Comparison of ENCODE assay signal across 9 mouse cellular contexts in the genomic region with DNA sequence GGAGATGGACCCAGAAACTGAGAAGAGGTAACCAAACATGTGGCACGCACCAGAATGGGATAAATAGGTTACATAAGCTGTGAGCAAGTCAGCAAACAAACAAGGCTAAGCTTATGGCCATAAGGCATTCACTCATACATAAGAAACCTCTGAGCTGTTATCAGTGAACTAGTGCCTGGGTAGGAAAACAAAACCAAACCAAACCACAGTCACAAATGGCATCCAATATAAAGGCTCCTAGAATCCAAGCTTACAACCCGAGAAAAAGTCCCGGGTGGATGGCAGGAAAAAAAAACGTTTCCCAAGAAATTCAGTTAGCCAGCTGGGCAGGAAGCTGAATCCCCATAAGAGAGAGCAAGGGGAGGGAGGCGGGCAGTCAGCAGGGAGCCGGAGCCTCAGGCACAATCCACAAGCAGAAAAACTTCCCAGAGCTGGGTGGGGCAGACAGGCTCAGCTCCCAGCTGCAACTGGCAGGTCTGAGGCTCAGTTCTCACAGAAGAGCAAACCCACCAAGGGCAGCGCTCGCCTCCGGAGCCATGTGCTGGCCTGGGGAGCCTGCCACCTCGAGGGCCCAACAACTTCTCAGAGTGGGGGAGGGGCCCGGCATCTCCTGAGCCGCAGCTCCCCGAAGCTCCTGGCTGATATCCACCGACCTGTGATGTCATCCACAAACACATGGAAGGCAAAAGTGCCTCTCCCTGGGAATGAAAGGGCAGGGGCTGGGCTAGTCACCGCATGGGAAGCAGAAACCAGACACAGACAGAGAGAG. TPM values are rescaled to one million over a fixed set of nuclear protein-coding genes. Genes with fewer than 3 reads are reported as not detected.
DNase-seq lines count a peak whose midpoint lies in the region; ATAC-seq lines count a peak whose summit lies in the region.
"Had no signal": no experiment of that assay in that cellular context is flagged by ENCODE, and none has a peak within 500 bp of the region (broad histone marks: within the 10 kb centered on the region; RNA-seq: fewer than 3 reads in every experiment).

No protein-coding gene starts in this region.

- no peaks in the 10 kb centered on the region for H3K36me3 ChIP-seq in heart, embryonic 15.5 days
- no peaks in the 10 kb centered on the region for H3K36me3 ChIP-seq in lung, embryonic 15.5 days

- H3K4me3 ChIP-seq in heart, embryonic 15.5 days = peak overlapping the region; percentile 46
- peak overlapping the region; percentile 36 for H3K4me3 ChIP-seq in lung, embryonic 15.5 days

- DNase-seq in 3134 (ENCODE audit: extremely low read depth, insufficient read length, low spot score) = peak; percentile 88
- DNase-seq in adrenal gland, postnatal 36 days = peak; percentile 88 to 89
- peak; percentile 97 for DNase-seq in fibroblast of lung, adult 2 months (ENCODE audit: low read depth)
- DNase-seq in kidney, postnatal 10 days = peak; percentile 81
- DNase-seq in retina, embryonic 14.5 days (ENCODE audit: low spot score) = peak; percentile 75
- DNase-seq in thymus, adult 18-20 months = no peak

- H3K4me1 ChIP-seq in heart, embryonic 15.5 days (replicated peaks) = peaks cover 31% of the 10 kb centered on the region
- peaks cover 10% of the 10 kb centered on the region for H3K4me1 ChIP-seq in lung, embryonic 15.5 days

- no peaks in the 10 kb centered on the region for H3K27me3 ChIP-seq in heart, embryonic 15.5 days
- H3K27me3 ChIP-seq in lung, embryonic 15.5 days = no peaks in the 10 kb centered on the region

- H3K27ac ChIP-seq in heart, embryonic 15.5 days = peak overlapping the region; percentile 94
- peak overlapping the region; percentile 79 for H3K27ac ChIP-seq in lung, embryonic 15.5 days

- H3K9me3 ChIP-seq in heart, embryonic 15.5 days (replicated peaks) = no peaks in the 10 kb centered on the region
- no peaks in the 10 kb centered on the region for H3K9me3 ChIP-seq in lung, embryonic 15.5 days

- H3K4me2 ChIP-seq in heart, embryonic 15.5 days = peak overlapping the region; percentile 74
- H3K4me2 ChIP-seq in lung, embryonic 15.5 days = peak overlapping the region; percentile 61

- peak overlapping the region; percentile 61 for H3K9ac ChIP-seq in heart, embryonic 15.5 days
- peak overlapping the region; percentile 29 for H3K9ac ChIP-seq in lung, embryonic 15.5 days

- WGBS in heart, embryonic 15.5 days = 6% methylated on average over 15 of the region's 15 CpGs
- WGBS in lung, embryonic 15.5 days = 4% methylated on average over 15 of the region's 15 CpGs

- peak; percentile 83 for ATAC-seq in heart, embryonic 15.5 days (replicated peaks; ENCODE audit: insufficient number of reproducible peaks, insufficient read depth, low FRiP score, low read depth)
- ATAC-seq in lung, embryonic 15.5 days (ENCODE audit: borderline replicate concordance, extremely low read depth, low FRiP score, low TSS enrichment) = peak; percentile 79; the same call in 1 of the 2 replicates

RNA-seq across cellular contexts. Expression of a gene that starts 17.3 kb away (rescaled TPM):
- total RNA-seq in adrenal gland, postnatal 36 days (2021) = 100 to 1,000 TPM in 1 of 2 experiments, 10 to 100 TPM in 1; 63.6 to 103 TPM
- 37.2 and 45.7 TPM in 2 replicates for polyA plus RNA-seq in heart, embryonic 15.5 days (2015; fragmentation: Nextera tagmentation; extraction: Ambion mirVana)
- 62.3 and 70.1 TPM in 2 replicates for polyA plus RNA-seq in lung, embryonic 15.5 days (2015; fragmentation: Nextera tagmentation; extraction: Ambion mirVana)

RNA-seq across cellular contexts. Expression of a gene that starts 21.1 kb away (rescaled TPM):
- total RNA-seq in adrenal gland, postnatal 36 days (2021) = 1 to 10 TPM; 3.2 to 4.2 TPM
- 4.7 and 8.4 TPM in 2 replicates for polyA plus RNA-seq in heart, embryonic 15.5 days (2015; fragmentation: Nextera tagmentation; extraction: Ambion mirVana)
- 12.1 and 12.8 TPM in 2 replicates for polyA plus RNA-seq in lung, embryonic 15.5 days (2015; fragmentation: Nextera tagmentation; extraction: Ambion mirVana)

RNA-seq across cellular contexts. Expression of a gene that starts 40.6 kb away (rescaled TPM):
- total RNA-seq in adrenal gland, postnatal 36 days (2021) = not detected
- 0.20 TPM in 1 of 2 replicates, not detected in the other for polyA plus RNA-seq in heart, embryonic 15.5 days (2015; fragmentation: Nextera tagmentation; extraction: Ambion mirVana)
- polyA plus RNA-seq in lung, embryonic 15.5 days (2015; fragmentation: Nextera tagmentation; extraction: Ambion mirVana) = 0.16 and 0.29 TPM in 2 replicates
- total RNA-seq: layer of hippocampus, postnatal 14 days had no signal

RNA-seq across cellular contexts. Expression of a gene that starts 52.9 kb away (rescaled TPM):
- 10 to 100 TPM; 13.1 to 13.7 TPM for total RNA-seq in adrenal gland, postnatal 36 days (2021)
- polyA plus RNA-seq in heart, embryonic 15.5 days (2015; fragmentation: Nextera tagmentation; extraction: Ambion mirVana) = 1.4 and 2.2 TPM in 2 replicates
- polyA plus RNA-seq in lung, embryonic 15.5 days (2015; fragmentation: Nextera tagmentation; extraction: Ambion mirVana) = 4.3 and 5.1 TPM in 2 replicates

Comparison
In these comparisons a context has a peak if more than half of its experiments do, and no peak if none do; other contexts are left out.
1. DNase-seq: peak in 3134 (single experiment), adrenal gland, postnatal 36 days (2 of 2), fibroblast of lung, adult 2 months (single experiment), kidney, postnatal 10 days (single experiment) and retina, embryonic 14.5 days (single experiment); none in thymus, adult 18-20 months (0 of 2).